Mouse (Mus musculus) ES-E14 (cell line): ENCODE measurements around the gene Serbp1.

Experiments used
- CHD2 ChIP-seq: IDR thresholded peaks from 2 replicates; pipeline ENCODE4 v1.6.1; 2014; ENCODE audit warnings: mild to moderate bottlenecking, low read depth, low read length, inconsistent platforms
- MAFK ChIP-seq: IDR thresholded peaks from 2 replicates; pipeline ENCODE4 v1.6.1; 2014; ENCODE audit warnings: mild to moderate bottlenecking, low read depth, low read length, inconsistent platforms; ENCODE audit not compliant: insufficient read depth
- ZC3H11A ChIP-seq: IDR thresholded peaks from 2 replicates; pipeline ENCODE4 v1.6.1; 2012; ENCODE audit warnings: low read depth, mild to moderate bottlenecking, inconsistent platforms, low read length, borderline replicate concordance
- ZNF384 ChIP-seq: IDR thresholded peaks from 2 replicates; pipeline ENCODE4 v1.6.1; 2012; ENCODE audit warnings: low read depth, low read length, inconsistent platforms

- TF ChIP-seq CHD2 (no peak), MAFK (no peak), ZC3H11A (no peak), ZNF384 (no peak)
These were observed 31.5 kb downstream of the Serbp1 start for GRCm38 (mm10) chr6:67269459-67269858.
